Mouse (Mus musculus) kidney, postnatal 25 days (tissue): ENCODE data around the gene Rgs13.

Experiments used
- DNase-seq, 2 experiments: peaks; one replicate each; pipeline ENCODE4 v3.0.0; 2021; ENCODE audit warnings: mixed read lengths in 2 of 2

The Rgs13 gene

DNA sequence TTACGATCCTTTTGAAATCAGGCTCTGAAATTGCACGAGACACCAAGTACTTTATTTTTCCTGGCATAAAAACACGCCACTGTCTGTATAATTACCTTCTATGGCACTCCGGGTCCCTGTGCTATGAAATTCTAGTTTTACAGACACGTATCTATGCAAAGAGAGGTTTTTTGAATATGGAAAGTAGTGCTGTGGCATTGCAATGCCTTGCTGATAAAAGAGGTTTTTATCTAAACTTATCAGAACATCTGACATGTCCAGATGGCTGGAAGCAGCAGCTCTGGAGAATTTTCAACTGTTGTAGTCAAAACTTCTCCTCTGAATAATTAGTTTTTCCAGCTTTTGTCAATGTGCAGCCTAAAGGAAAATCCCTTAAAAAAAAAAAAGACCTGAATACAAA is at the start of gene Rgs13:
Gene Rgs13, minus strand, starts transcription at position 207 of the 400 bp plus-strand sequence.
- no peak for DNase-seq

DNA sequence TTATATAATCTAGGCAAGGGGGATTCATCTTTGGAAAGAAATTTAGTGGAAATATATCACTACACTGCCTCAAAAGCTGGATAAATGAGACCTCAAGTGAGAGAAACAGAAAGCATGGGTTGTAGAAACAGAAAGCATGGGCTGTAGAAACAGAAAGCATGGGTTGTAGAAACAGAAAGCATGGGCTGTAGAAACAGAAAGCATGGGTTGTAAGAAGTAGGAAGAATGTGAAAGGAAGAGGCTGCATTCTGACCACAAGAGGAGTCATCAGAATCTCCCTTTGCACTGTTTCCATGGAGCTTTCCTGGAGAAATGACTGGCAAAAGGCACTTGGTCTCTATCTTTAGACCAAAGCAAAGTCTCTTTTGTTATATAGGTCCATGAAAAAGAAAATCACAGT is 38.1 kb upstream of the Rgs13 start:
- DNase-seq, result no peak

DNA sequence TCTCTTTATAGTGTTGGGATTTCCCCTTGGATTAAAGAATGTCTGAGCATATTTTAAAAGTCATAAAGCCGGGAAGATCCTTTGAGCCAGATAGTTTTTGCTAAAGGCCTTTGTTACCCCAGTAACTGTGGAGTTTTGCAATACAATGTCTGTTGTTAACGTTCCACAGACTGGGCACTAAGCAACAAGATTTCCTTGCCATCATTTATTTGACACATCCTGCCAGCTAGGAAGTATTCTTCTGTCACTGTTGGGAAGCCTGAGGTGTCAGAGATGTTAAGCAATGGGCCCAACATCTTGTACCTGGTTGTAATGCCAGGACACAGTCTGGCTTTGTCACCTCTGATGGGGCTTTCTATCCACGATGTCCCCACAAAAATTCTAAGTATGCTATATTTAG is 33.7 kb upstream of the Rgs13 start:
- no peak for DNase-seq

DNA sequence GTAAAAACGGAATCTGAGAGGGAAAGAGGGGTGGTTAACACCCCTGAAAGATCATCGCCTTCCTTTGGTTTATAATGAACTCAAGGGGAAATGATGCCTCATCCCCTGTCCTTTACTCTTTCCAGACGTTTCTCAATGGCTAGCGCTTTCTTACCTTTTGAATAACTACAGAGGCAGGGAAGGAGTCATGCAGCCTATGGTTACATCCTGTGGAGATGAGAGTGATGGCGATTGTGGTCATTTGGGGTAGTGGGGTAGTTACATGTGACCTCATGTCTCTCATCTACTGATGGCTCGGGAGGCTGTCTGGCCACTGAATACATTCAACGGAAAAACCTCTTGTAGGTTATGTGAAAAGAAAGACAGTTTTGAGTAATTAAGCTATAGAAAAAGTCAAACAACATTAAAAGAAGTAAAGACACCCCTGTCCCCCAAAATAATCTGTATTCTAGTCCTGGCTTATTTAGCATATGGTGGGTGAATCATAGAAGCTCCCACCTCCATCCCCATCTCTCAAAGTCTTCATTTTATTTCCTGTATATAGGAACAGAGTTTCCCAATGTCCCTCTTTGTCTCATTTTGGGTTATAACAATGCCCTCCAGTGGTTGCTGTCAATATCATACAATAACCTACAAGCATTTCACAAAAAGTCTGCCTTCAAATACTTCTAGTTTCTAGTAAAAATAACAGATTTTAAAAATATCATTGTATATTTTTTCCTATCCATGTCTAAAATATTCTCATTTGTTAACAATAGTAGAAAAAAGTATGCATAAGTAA is 29.3 kb upstream of the Rgs13 start:
- DNase-seq, result no peak

DNA sequence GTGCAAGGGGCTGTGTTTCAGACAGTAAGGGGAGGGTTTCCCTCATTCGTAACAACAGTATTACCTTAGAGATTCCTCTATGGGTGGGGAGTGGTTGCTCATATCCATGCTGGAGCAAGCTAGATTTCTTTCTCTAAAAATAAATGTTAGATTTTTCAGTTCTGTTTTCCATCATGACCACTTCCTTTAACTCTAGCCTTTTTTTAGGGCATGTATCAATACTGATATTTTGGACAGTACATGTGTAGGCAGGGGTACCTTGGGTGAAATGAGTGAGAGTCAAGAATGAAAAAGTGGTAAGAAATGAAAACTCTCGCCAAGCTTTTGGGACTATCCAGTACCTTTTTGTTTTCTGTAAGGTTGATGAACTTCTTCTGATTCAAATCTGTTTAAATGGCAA is 27.6 kb upstream of the Rgs13 start:
- DNase-seq, result no peak

DNA sequence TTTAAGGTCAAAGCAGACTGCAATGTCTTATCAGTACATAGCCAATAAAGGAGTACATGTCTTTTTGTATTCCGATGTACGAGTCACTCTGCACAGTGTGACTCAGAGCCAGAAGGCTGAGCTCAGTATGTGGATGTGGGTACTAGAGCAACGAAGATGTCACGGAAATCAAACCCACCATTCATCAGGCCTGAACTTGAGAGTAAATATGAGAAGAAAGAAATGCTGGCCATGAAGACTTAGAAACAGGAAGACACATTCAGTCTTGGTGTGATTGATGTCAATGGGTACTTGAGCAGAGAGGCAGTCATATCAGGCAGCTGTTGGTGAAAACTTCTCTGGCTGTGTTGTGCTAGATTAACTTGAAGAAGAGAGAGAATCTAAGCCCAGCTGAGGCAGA is 25.8 kb upstream of the Rgs13 start:
- no peak for DNase-seq

DNA sequence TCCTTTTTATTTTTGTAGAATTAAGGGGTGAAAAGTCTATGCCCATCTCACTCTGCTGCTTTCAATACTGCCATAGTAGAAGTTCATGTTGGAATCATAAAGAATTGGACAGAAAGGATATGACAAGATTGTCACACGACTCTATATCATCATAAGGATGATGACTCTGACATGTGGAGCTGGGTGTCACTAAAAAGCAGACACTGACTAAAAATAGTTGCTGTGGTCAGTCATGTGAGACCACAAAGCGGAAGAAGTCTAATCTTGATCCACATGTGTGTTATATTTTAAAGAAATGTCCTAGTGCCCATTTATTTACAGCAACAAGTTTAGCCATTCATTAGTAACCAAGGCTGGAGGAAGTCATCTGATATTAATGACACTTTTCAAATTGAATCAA is 23.3 kb upstream of the Rgs13 start:
- DNase-seq, result no peak

DNA sequence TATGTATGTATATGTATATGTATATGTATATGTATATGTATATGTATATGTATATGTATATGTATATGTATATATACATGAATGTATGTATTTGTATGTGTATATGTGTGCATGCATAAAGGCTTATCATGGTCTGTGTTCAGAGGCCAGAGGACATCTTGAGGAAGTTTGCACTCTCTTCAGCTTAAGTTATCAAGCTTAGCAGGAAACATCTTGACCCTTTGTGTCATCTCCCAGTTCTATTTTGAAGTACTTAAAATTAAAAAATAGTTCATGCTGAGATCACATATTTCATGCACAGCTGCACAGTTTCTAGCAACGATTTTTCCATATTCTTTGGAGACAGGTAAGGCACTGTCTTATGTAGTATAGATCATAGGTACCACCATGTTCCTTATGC is 22.4 kb upstream of the Rgs13 start:
- no peak for DNase-seq

DNA sequence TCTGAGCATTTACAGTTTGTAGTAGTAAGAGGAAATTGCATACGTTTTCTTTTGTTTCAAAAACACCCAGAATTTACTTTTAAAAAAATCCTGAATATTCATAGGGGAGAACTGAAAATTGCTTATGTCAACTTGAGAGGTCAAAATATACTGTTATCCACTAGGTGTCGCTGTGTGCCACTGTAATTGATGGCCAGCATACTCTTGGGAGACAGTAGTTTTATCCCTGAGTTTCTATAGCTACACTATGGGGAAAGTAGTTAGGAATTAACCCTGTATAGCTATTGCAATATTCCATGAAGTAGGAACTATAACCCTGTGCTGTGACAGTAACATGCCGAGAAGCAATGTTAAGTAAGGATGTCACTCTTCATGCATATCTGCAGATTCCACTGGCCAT is 20.5 kb upstream of the Rgs13 start:
- peak in 1 of 2 experiments; percentile 48 for DNase-seq

DNA sequence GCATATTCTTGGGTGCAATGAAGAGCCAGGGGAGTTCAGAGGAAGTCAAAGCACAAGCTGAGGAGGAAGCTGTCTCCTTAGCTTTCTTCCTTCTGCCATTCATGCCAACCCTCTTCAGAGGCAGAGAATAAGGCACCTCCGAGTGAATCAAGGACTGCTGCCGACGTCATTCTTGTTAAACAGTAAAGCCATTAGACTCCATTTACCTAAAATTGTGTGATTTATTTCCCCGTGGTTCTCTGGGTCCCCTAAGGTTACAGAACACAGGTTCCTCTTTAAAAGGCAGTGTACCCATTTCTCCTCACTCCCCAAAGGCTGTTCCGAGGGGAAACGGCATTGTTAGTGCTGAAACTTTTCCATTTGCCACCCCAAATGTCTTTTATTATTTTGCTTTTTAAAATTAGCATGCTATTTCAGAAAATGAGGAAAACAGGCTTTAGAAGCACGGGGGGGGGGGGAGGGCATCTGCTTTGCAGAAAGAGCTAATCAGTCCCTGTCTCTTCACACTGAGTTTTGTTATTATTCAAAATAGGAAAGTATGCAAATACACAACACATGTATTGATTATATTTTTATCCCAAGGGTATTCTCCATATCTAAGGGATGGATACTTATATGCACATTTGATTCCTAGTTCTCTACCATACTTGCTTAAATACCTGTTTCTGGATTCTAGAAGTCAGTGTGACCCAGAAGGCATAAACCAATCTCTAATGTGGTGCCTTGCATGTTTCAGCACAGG is 9.7 kb upstream of the Rgs13 start:
- no peak for DNase-seq

DNA sequence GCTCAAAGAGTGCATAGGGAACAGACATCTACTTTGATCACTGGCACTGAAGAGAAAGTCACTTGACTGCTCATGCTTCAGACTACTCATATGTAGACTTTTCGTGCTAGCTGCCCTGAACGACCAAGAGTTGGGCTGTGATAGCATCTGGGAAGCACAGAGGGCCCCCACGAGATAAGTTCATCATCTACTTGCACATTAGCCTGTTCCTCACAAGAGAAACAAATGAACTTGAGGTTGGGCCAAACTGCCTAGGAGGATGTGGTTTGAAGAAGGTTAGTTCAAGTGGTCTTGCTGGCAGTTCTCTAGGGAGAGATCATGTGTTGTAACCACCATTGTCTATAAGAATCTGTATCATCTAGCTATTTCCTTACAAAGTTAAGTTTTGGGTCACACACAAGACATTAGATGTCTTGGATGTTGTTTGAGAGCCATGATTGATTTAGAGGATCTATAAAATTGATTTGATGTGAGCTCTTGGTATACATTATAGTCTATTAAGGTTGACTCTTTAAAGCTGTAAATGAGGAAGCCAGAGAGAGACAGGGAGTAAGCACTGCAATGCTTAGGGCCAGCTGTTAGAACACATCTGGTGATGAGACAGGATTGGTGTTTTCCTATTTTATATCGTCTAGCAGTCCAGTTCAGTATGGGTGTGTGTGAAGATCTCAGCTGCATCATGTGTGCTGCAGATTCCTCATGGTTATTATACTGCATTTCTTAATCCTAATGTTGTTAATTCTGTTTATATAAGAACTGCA is 8.0 kb upstream of the Rgs13 start:
- no peak for DNase-seq

DNA sequence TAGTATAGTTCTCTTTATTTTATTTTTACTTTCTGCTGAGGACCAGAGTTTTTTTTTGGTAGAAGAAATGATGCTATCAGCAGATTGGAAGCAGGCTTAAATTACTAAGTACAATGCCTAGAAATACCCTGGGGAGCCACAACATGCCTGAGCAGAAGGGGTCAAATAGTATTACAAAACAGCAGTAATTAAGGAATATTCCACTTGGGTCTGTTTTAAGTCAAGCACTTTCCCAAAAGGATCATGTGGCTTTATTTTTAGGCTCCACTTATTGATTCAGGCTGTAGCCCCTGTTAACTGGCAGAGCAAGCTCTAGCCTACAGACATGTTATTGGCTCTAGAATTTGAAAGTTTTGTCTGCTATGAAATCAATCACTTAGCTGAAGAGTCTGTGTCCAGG is 6.5 kb upstream of the Rgs13 start:
- DNase-seq, result no peak

DNA sequence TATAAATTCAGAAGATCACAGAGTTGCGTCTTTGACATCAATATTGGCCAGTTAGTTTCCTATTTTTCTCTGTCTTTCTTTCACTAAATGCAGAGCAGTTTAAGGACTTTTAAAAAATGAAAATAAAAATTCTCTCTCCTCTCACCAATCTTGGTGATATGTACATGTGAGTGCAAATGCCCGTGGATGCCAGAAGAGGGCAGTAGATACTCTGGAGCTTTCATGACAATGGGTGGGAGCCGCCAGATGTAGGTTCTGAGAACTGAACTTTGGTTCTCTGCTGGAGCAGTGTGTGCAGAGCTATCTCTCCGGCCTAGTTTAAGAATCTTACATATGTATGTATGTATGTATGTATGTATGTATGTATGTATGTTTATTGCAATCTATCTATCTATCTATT is 2.4 kb upstream of the Rgs13 start:
- no peak for DNase-seq

DNA sequence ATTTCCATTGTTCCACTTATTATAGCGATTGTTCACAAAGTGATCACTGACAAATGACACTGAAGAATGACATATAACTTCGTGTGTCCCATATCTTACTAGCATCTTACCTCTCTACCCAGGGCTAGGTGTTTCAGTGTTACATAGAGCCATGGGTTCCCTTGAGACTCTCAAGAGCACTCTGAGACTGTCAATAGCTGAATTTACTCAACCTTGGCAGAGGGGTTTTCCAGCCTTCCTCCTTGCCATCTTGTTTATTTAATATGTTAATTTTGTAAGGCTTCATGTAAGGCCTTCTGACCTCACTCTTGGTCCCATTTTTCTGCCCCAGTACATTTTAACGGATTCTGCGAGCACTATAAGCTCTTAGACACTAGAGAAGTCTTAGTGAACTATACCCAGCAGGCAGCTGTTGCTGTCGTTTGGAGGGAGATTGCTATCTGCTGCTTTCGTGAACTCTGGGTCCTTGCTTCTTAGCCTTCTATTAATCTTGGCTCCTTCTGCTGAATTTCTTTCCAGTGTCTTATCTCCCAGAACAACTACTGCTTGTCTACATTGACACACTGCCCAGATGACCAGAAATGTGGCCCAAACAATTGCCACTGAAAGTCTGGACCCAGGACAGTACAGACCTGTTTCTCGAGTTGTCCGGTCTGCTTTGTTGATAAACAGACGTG is 1.2 kb upstream of the Rgs13 start:
- no peak for DNase-seq

DNA sequence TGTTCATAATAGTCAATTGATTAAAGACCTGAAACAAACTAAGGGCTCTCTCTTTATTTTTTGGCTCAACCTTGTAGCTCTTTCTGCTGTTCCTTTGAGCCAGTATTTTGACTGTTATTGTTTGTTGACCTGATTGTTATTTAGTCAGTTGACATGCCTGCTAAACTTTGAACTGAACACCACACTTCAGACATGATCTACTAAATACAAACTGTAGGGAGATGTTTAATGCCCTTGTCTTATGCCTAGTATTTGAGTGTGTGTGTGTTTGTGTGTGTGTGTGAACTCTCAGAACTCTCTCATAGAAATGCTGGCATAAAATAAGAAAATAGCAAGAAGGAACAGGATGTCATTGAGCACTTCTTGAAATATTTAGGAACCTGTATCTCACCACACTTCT is 448 bp upstream of the Rgs13 start:
- no peak for DNase-seq

DNA sequence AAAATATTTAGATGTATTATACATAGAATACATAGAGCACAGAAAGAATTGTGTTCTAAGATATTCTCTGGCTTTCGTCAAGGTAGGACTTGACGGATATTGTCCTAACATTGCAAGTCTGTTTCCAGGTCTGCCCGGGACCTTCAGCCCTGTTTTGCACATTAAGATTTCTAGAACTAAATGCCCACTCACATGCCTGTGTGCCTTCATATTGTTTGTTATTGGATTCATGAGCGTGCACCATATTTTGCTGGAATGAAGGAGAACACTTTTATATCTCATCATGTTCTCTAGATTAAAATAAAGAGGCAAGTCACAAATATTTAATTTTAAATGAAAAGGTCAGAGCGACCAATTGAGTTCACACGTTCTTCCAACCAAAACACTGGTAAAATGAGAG is 2.4 kb downstream of the Rgs13 start:
- no peak for DNase-seq

DNA sequence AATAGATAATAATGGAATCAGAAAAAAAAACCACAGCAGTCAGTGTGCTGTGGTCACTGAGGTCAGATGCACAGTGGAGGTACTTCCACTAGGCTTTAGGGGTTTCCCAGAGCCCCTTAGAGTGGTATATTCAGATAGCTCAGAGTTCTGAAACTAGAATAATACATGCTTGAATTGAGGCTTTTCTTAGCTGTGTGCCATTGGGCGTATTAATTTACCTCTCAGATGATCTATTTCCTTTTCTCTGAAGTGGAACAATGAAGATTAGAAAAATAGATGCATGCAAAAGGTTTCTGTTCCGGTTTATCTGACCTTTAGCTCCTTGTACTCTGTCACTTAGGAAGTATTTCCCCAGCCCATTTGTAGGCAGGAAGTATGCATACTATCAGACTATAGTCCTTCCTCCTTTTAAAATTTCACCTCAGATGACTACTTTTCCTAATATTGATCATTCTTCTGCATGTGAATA is 3.6 kb downstream of the Rgs13 start:
- no peak for DNase-seq

DNA sequence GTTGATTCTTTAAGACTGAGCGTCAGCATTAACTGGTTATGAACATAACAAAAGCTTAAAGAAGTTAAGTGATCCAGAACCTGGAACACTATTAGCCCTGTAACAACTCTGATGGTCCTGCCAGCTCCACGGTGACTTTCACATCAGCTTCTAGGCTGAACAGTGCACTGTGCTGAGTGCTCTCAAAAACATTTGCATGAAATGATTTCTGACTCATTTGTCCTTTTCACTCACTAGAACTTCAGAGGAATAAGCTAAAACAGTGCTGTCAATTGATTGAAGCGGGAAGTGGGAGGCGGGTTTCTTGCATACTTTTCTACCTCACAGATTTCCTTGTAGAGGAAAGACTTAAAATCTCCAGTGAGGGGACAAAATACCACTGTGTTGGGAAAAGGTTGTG is 8.3 kb downstream of the Rgs13 start:
- no peak for DNase-seq

DNA sequence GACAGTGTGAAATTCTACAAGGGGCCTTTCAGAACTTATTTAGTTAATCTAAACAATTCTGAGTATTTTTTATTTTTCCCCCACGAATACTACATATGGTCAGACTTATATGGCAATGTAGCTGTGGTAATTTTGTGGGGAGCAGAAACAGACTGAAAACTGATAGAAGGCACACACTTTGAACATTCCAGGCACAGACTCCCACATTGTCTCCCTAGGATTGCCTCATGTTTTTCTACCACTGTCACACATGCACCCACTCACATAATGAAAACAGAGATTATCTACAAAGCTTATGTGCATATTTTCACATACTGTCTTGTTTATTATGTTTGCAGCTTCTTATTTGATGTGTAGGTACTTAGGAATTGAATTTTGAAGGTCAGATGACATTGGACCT is 9.4 kb downstream of the Rgs13 start:
- no peak for DNase-seq

DNA sequence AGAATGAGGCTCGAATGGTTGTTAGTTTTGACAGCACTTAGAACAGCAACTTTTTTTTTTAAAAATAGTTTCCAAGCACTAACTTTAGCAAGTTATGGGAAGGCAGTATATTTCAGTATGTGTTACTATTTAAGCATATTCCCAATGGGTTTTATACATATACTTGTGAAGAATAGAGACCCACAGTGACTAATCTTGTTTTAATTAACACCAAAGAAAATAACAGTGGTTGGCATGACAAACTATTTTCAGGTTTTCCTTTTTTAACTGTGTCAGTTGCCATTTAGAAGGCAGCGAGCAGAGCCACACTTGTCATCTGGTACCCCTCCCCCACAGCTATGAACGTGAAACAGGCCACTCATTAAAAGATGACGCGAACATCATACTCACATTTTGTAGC is 10.3 kb downstream of the Rgs13 start:
- no peak for DNase-seq

DNA sequence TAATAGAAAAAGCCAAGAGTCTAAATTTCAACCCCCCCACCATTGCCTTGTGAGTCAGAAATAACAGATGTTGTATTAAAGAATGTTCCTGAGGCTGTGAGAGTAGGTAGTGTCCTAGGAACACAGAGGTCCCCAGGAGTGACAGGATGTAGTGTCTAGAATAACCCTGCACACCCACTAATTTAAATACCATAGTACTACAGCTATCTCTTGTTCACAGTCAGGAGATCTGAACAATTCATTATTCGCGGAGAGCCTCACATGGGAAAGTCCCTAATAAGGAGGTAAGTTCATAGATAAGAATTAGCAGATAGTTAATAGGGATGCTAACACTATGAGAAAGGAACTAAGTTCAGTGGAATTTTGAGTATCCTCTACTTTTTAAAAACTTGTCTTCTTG is 10.9 kb downstream of the Rgs13 start:
- no peak for DNase-seq

DNA sequence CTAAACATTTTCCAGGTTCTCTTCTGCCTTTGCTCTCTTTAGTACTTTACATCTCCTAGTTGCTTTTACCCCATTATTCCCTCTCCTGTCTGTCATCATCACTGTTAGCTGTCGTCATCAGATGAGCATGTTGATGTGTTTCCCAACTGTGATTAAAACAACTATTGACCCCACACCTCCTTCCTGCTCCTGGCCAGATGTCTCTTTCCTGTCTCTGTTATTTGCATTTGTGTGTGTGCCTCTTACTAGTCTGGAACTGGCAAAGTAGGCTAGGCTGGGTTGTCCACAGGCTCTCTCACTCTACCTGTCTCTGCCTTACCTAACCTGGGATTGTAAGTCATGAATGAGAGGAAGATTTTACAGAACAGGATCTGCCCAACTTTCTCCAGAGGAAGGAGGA is 24.6 kb downstream of the Rgs13 start:
- DNase-seq, result no peak

DNA sequence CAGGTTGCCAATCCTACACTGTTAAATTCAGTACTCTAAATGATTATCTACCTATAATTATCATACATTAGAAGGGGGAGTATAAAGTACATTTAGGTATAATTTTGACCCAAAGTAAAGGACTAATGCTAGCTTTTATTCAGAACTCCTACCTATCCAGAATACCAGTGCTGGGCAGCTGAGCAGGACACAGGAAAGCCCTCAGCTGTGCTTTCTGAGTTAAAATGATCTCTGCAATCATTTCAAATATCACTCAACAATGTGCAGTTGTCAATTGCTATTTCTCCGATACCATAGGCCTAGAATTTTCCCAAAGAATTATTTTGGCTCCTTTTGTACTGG is 25.0 kb downstream of the Rgs13 start:
- DNase-seq, result no peak
